Mouse (Mus musculus) liver, embryonic 15.5 days (tissue): ENCODE measurements around the gene Slc35f6. TPM values are rescaled to one million over a fixed set of nuclear protein-coding genes. Genes with fewer than 3 reads are reported as not detected.
A peak's percentile ranks its signal among the peaks of the same experiment; 100 is the strongest.

Source experiments
- ATAC-seq: fragments of 200-750 bp; cut with Nextera tagmentation; 2 replicates; pipeline ENCODE4 v1.8.0; 2017; ENCODE audit warnings: moderate number of reproducible peaks, mild to moderate bottlenecking, moderate library complexity; ENCODE audit not compliant: insufficient read depth
- H3K27ac ChIP-seq: fragments of 300-500 bp; sonication (generic); replicated peaks from 2 replicates; pipeline ENCODE4 v1.5.1; 2015; ENCODE audit warnings: mild to moderate bottlenecking, inconsistent platforms
- H3K27me3 ChIP-seq: fragments of 300-500 bp; sonication (generic); 2 replicates; pipeline ENCODE4 v1.6.1; 2015; ENCODE audit warnings: mild to moderate bottlenecking, inconsistent platforms
- H3K36me3 ChIP-seq: fragments of 300-500 bp; sonication (generic); replicated peaks from 2 replicates; pipeline ENCODE4 v1.6.1; 2015; ENCODE audit warnings: moderate library complexity, mild to moderate bottlenecking, inconsistent platforms
- H3K4me1 ChIP-seq: fragments of 300-500 bp; sonication (generic); replicated peaks from 2 replicates; pipeline ENCODE4 v1.6.1; 2015; ENCODE audit warnings: inconsistent platforms
- H3K4me2 ChIP-seq: fragments of 300-500 bp; sonication (generic); 2 replicates; pipeline ENCODE4 v1.6.1; 2015; ENCODE audit warnings: moderate library complexity, mild to moderate bottlenecking, inconsistent platforms
- H3K4me3 ChIP-seq: fragments of 300-500 bp; sonication (generic); replicated peaks from 2 replicates; pipeline ENCODE4 v1.5.1; 2015; ENCODE audit warnings: mild to moderate bottlenecking, inconsistent platforms
- H3K9ac ChIP-seq: fragments of 300-500 bp; sonication (generic); 2 replicates; pipeline ENCODE4 v1.6.1; 2015; ENCODE audit warnings: moderate library complexity, mild to moderate bottlenecking, inconsistent platforms
- H3K9me3 ChIP-seq: fragments of 300-500 bp; sonication (generic); replicated peaks from 2 replicates; pipeline ENCODE4 v1.6.1; 2016; ENCODE audit warnings: inconsistent platforms
- WGBS: fragments of 180-500 bp; shearing (Covaris S2); methylation state at CpG from one replicate; pipeline ENCODE4 v1.1.7; 2015; ENCODE audit warnings: mixed read lengths; ENCODE audit not compliant: insufficient replicate concordance; 5-methylcytosine and 5-hydroxymethylcytosine counted together
- polyA plus RNA-seq: library from polyadenylated mRNA; unstranded; fragments of >200 nt; fragmentation: Nextera tagmentation; extraction: Ambion mirVana; gene quantifications from 2 replicates; pipeline ENCODE4 v1.2.1, GENCODE M21; 2015

Slc35f6 gene
- 10.7 and 11.6 TPM in 2 replicates for polyA plus RNA-seq

- H3K9ac ChIP-seq, result peak within 1 kb of the TSS; percentile 77
Observed at GRCm38 (mm10) chr5:30647815-30648560, at the start of gene Slc35f6. TSS of gene Slc35f6 (plus strand) at chr5:30647933.

GRCm38 (mm10) chr5:30601397-30601796 is 46.3 kb upstream of the Slc35f6 start:
- WGBS, result 24% methylated on average over 4 of the region's 4 CpGs
- no peaks in the 10 kb centered on the region for H3K36me3 ChIP-seq
- no peak overlapping the region for H3K4me2 ChIP-seq
- no peaks in the 10 kb centered on the region for H3K9me3 ChIP-seq
- peaks cover 6% of the 10 kb centered on the region; the same call in 1 of the 2 replicates for H3K27me3 ChIP-seq
- no peak overlapping the region for H3K27ac ChIP-seq
- no peak for ATAC-seq
- H3K4me1 ChIP-seq, result no peaks in the 10 kb centered on the region
- H3K4me3 ChIP-seq, result no peak overlapping the region
- H3K9ac ChIP-seq, result no peak overlapping the region

More at GRCm38 (mm10) chr5:30647815-30648560, at the start of gene Slc35f6:
- no peaks in the 10 kb centered on the region for H3K9me3 ChIP-seq
- 0 out of 2 replicates have a peak within 1 kb of the TSS, but pooled peaks have one; percentile 42 for H3K27ac ChIP-seq
- H3K36me3 ChIP-seq, result no peaks in the 10 kb centered on the region
- no peaks in the 10 kb centered on the region; the same call in 1 of the 2 replicates for H3K27me3 ChIP-seq
- peaks cover 27% of the 10 kb centered on the region for H3K4me1 ChIP-seq
- H3K4me2 ChIP-seq, result peak within 1 kb of the TSS; percentile 87
- WGBS, result under 1% methylated on average over 38 of the region's 38 CpGs
- peak; percentile 83 for ATAC-seq
- H3K4me3 ChIP-seq, result peak within 1 kb of the TSS; percentile 87

GRCm38 (mm10) chr5:30603255-30603654 is 44.5 kb upstream of the Slc35f6 start:
- ATAC-seq, result no peak
- Histone ChIP-seq H3K36me3 (no peaks in the 10 kb centered on the region), H3K9me3 (no peaks in the 10 kb centered on the region), H3K4me2 (no peak overlapping the region), H3K4me1 (no peaks in the 10 kb centered on the region), H3K4me3 (no peak overlapping the region), H3K9ac (no peak overlapping the region), H3K27me3 (peaks cover 6% of the 10 kb centered on the region; the same call in 1 of the 2 replicates), H3K27ac (no peak overlapping the region)
- WGBS, result 45% methylated on average over 3 of the region's 3 CpGs

GRCm38 (mm10) chr5:30603926-30604325 is 43.8 kb upstream of the Slc35f6 start:
- no peak overlapping the region for H3K4me3 ChIP-seq
- no peak overlapping the region for H3K9ac ChIP-seq
- WGBS, result 46% methylated on average over 4 of the region's 4 CpGs
- no peak for ATAC-seq
- no peaks in the 10 kb centered on the region for H3K4me1 ChIP-seq
- H3K27ac ChIP-seq, result no peak overlapping the region
- H3K36me3 ChIP-seq, result no peaks in the 10 kb centered on the region
- H3K4me2 ChIP-seq, result no peak overlapping the region
- H3K9me3 ChIP-seq, result no peaks in the 10 kb centered on the region
- H3K27me3 ChIP-seq, result peaks cover 6% of the 10 kb centered on the region; the same call in 1 of the 2 replicates

- no peaks in the 10 kb centered on the region for H3K36me3 ChIP-seq
- H3K27ac ChIP-seq, result no peak overlapping the region
- peaks cover 6% of the 10 kb centered on the region; the same call in 1 of the 2 replicates for H3K27me3 ChIP-seq
- no peak overlapping the region for H3K4me3 ChIP-seq
- no peaks in the 10 kb centered on the region for H3K9me3 ChIP-seq
- no peak overlapping the region for H3K4me2 ChIP-seq
- no peak overlapping the region for H3K9ac ChIP-seq
- H3K4me1 ChIP-seq, result no peaks in the 10 kb centered on the region
- no peak for ATAC-seq
- 70% methylated on average over 8 of the region's 8 CpGs for WGBS
Observed at GRCm38 (mm10) chr5:30604769-30605188, 43.0 kb upstream of the Slc35f6 start.

- no peaks in the 10 kb centered on the region for H3K9me3 ChIP-seq
- H3K4me2 ChIP-seq, result no peak overlapping the region
- no peak overlapping the region for H3K27ac ChIP-seq
- no peak overlapping the region for H3K4me3 ChIP-seq
- no peaks in the 10 kb centered on the region for H3K4me1 ChIP-seq
- no peak overlapping the region for H3K9ac ChIP-seq
- WGBS, result 56% methylated on average over 6 of the region's 6 CpGs
- no peaks in the 10 kb centered on the region for H3K36me3 ChIP-seq
- ATAC-seq, result no peak
- no peaks in the 10 kb centered on the region; the same call in 1 of the 2 replicates for H3K27me3 ChIP-seq
Observed at GRCm38 (mm10) chr5:30605649-30606048, 42.1 kb upstream of the Slc35f6 start.

GRCm38 (mm10) chr5:30606424-30607073 is 41.2 kb upstream of the Slc35f6 start:
- WGBS, result 49% methylated on average over 16 of the region's 16 CpGs
- no peaks in the 10 kb centered on the region; the same call in 1 of the 2 replicates for H3K27me3 ChIP-seq
- no peaks in the 10 kb centered on the region for H3K9me3 ChIP-seq
- H3K4me2 ChIP-seq, result no peak overlapping the region
- no peak overlapping the region for H3K9ac ChIP-seq
- no peak for ATAC-seq
- no peaks in the 10 kb centered on the region for H3K4me1 ChIP-seq
- no peak overlapping the region for H3K27ac ChIP-seq
- H3K4me3 ChIP-seq, result no peak overlapping the region
- H3K36me3 ChIP-seq, result no peaks in the 10 kb centered on the region

GRCm38 (mm10) chr5:30609094-30609493 is 38.6 kb upstream of the Slc35f6 start:
- Histone ChIP-seq H3K4me1 (no peaks in the 10 kb centered on the region; the same call in 1 of the 2 replicates), H3K9ac (no peak overlapping the region), H3K4me3 (no peak overlapping the region), H3K27me3 (no peaks in the 10 kb centered on the region), H3K4me2 (no peak overlapping the region), H3K27ac (no peak overlapping the region), H3K9me3 (no peaks in the 10 kb centered on the region), H3K36me3 (no peaks in the 10 kb centered on the region)
- ATAC-seq, result no peak
- 64% methylated on average over 7 of the region's 7 CpGs for WGBS

- no peak for ATAC-seq
- Histone ChIP-seq H3K36me3 (no peaks in the 10 kb centered on the region), H3K4me1 (peaks cover 8% of the 10 kb centered on the region), H3K4me3 (no peak overlapping the region), H3K9me3 (no peaks in the 10 kb centered on the region), H3K27me3 (no peaks in the 10 kb centered on the region), H3K27ac (no peak overlapping the region), H3K9ac (no peak overlapping the region), H3K4me2 (no peak overlapping the region)
- WGBS, result 63% methylated on average over 8 of the region's 8 CpGs
Observed at GRCm38 (mm10) chr5:30609918-30610645, 37.7 kb upstream of the Slc35f6 start.

- Histone ChIP-seq H3K4me3 (no peak overlapping the region), H3K36me3 (no peaks in the 10 kb centered on the region), H3K9me3 (no peaks in the 10 kb centered on the region), H3K9ac (no peak overlapping the region), H3K27ac (no peak overlapping the region), H3K4me1 (peaks cover 12% of the 10 kb centered on the region), H3K27me3 (no peaks in the 10 kb centered on the region), H3K4me2 (no peak overlapping the region)
- ATAC-seq, result no peak
- 66% methylated on average over 1 of the region's 1 CpGs for WGBS
Observed at GRCm38 (mm10) chr5:30611091-30611490, 36.6 kb upstream of the Slc35f6 start.

GRCm38 (mm10) chr5:30611689-30612088 is 36.0 kb upstream of the Slc35f6 start:
- no peak overlapping the region for H3K9ac ChIP-seq
- no peaks in the 10 kb centered on the region for H3K27me3 ChIP-seq
- H3K4me3 ChIP-seq, result no peak overlapping the region
- 48% methylated on average over 3 of the region's 3 CpGs for WGBS
- no peaks in the 10 kb centered on the region for H3K36me3 ChIP-seq
- H3K27ac ChIP-seq, result no peak overlapping the region
- H3K4me1 ChIP-seq, result peaks cover 12% of the 10 kb centered on the region
- H3K4me2 ChIP-seq, result no peak overlapping the region
- no peak for ATAC-seq
- no peaks in the 10 kb centered on the region for H3K9me3 ChIP-seq
